Mouse (Mus musculus) layer of hippocampus, postnatal 25 days (tissue): ENCODE results near the gene Cep135. TPM values are rescaled to one million over a fixed set of nuclear protein-coding genes. Genes with fewer than 3 reads are reported as not detected.

ENCODE experiments used
- DNase-seq, 2 experiments: peaks; one replicate each; pipeline ENCODE4 v3.0.0; 2022; ENCODE audit warnings: mixed read lengths in 2 of 2, low spot score in 1 of 2; ENCODE audit errors: extremely low spot score in 1 of 2
- total RNA-seq, 2 experiments: library from RNA; stranded (reverse); gene quantifications; 2 replicates each; pipeline ENCODE4 v1.2.3; 2021

Cep135 gene
- 1 to 10 TPM; 5.3 to 7.6 TPM for total RNA-seq

DNA sequence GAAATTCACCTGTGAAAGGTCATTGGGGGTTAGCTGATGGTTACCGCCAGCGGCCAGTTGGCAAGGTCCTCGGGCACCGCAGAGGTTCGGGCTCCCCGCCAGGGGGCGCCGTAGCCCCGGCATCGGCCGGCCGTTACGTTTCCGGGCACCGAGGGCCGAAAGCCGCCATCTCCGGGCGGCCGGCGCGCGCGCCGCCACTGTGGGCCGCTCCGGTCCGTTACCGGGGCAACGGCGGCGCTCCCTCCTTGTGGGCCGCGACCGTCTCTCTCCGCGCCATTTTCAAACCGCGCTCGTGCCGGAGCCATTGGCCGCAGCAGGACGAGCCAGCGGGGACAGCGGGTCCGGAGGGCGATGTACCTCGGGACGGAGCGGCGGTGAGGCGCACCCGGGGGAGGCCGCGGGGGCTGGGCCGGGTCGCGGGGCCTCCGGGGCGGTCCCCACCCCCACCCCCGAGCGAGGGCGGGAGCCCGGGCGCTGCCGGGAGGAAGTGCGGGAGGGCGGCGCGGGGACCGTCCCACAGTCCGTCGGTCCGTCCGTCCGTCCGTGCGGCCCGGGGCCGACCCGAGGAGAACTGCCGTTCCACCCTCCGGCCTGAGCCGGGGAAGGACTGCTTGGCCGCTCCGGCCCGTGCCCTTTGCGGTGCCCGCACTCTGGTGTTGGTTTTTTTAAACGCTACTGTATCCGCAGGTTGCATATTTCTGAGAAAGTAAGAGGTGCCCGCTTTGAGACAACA, at the start of gene Cep135:
Gene Cep135, plus strand, starts transcription at position 148 of the 733 bp plus-strand sequence.
- DNase-seq = peak; percentile 76 to 80

DNA sequence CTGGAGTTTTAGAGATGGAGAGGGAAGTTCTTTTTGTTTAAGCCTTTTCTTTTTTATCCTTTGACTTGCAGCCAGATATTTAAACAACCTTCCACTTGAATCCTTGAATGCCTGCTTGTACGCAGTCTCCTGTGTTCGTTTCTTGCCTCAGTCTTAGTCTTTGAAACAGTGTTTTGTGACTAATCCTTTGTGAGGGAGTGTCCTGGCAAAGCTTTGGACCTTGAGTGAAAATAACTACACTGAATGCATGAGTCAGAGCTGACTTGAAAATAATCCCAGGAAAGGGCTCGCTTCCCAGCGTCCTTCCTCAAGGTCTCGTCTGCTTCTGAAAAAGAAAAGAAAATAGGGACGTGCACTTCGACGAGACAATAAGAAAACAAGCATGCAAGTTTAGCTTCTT, 48.3 kb upstream of the Cep135 start:
- no peak for DNase-seq

DNA sequence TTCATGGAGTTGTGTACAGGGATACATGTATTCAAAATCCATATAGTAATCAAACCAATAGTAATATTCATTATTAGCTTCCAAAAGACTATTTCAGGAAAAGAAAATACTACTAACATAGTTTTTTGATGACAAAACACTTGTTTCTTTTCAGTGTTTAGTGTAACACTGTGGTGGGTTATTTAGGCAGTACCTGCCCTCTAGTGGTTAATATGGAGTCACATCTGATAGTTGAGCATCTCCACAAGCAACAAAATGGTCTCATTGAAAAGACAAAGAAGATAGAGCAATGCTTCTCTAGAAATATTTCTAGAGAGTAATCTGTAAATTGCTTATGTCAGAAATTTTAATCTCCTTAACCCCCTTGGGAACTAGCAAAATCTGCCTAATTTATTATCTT, 47.7 kb upstream of the Cep135 start:
- DNase-seq = no peak

DNA sequence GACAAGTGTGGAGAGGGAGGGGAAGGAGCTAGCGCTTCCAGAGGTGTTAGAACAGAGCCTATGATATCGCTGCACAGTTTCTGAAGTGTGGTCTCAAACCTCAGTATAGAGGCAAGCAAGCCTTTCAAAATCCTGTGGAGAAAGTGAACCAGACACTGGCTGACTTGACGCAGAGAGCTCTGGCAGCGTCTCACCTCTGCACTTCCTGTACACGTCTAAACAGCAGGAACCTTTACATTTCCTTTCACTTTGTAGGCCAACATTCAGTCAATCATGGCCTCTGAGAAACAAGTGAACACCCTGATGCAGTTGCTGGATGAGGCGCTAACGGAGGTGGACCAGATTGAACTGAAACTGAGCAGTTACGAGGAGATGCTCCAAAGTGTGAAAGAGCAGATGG, 45.3 kb upstream of the Cep135 start:
- DNase-seq = no peak

DNA sequence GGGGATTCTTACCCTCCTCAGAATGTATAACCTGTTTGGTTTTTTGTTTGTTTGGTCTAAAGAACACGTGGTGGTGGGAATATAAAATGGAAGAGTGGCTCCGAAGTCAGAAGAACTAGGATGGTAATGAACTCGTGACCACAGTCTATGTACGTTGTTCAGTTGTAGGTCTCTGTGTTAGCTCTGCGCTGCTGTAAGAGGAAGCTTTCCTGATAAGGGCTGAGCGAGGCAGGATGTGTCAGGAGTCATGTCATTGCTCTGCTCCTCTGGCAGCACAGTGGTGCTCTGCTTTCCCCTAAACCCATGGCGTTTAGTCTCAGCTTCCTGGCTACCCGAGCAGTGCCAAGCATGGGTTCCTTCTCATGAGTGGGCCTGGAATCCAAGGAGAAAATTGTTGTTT, 38.1 kb upstream of the Cep135 start:
- DNase-seq = no peak

DNA sequence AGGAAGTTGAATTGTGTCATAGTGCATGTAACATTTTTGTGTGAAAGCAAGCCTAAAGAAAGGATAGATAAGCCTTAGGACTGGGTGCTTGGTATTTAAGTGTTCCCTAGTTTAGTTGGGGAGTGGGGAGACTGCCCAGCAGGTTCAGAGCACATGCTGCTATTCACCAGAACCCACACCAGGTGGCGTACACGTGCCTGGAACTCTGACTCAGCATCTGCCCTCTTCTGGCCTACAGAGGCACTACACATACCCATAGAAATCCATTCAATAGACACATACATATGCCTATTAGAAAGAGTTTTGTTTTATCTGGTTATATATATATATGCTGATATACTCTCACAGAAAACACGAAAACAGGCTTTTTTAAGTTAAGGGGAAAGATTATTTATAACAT, 23.2 kb upstream of the Cep135 start:
- DNase-seq = peak; percentile 20 to 60

DNA sequence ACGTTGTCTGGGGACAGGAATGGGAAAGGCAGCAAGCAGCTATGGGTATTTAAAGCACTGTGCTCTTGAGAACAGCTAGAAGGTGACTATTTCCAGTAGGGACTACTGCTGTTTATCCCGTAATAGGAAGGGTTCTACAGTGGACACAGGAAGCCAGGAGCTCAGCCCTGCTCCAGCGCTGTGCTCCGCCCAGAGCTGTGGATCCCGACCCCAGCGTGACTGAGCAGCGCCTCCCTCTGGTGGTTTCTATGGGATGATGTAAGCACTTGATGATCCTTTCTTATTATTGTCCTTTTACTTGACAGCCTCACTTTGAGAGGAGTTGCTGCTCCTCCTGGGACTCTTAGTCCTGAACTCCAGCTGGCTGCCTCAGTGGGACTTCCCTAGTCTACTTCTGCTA, 14.2 kb upstream of the Cep135 start:
- no peak for DNase-seq

DNA sequence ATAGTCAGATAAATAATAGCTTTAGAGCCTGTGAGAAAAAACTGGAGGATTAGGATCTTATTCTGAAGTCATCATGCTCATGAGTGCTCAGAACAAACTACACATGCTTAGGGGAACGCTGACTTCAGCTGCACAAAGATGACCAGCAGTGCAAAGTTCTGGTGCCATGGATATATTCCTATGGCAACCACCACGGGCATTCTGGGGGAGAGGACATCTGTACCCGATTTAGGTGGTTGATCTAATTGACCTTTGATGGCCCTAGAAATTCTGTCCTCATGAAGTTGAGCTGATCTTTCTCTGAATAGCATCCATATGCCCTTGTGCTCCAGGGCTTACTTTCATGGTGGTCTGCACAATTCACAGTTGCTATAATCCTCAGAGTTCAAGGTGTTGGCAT, 11.5 kb upstream of the Cep135 start:
- no peak for DNase-seq

DNA sequence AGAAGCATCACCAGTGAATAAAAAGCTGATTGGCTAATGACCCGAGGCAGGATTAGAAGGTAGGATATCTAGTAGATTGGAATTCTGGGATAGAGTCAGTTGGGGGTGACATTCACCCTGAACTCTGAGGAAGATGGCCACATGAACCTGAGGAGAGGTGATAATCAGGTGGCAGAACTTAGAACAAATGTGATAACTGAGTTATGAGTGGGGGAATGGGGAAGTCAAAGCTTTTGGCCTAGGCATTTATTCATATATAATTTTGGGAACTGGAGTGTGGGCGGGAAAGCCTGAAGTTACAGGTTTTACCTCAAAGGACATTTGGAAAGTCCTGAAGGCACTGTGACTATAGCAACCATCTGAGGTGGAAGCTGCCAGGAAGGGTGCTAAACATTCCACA, 3.1 kb upstream of the Cep135 start:
- DNase-seq = no peak

DNA sequence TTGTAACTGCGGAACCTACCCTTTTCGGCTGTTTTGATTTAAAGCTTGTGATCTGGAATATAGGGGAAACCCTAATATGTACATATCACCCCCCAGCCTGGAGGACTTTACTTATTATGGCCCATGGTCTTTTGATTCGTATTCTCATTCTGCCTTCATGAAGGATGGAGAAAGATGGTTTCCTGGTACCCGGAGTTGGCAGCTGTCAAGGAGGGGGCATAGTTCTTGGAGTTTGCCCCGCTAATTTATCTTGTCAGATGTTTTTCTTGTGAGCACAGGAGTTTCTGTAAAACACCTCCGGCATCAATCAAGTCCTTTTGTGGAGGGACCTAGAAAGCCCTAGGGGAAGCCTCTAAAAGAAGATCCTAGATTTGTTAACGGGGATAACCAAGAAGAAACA, 813 bp downstream of the Cep135 start:
- DNase-seq = no peak

DNA sequence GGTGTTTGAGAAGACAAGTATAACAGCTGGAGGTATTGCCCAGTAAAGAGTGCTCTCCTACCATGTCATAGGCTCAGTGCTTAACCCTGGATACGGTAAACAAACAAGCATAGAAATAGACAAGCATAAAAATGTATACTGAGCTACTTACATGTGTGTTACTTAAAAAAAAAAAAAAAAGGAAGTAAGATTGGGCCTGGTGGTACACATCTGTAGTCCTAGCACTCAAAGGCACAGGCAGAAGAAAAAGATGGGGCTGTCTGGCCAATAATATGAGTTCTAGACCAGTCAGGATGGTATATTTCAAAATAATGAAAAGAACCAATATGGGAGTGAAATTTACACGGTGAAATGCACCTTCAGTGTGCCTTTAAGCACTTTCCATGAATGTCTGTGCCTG, 1.5 kb downstream of the Cep135 start:
- DNase-seq = no peak

DNA sequence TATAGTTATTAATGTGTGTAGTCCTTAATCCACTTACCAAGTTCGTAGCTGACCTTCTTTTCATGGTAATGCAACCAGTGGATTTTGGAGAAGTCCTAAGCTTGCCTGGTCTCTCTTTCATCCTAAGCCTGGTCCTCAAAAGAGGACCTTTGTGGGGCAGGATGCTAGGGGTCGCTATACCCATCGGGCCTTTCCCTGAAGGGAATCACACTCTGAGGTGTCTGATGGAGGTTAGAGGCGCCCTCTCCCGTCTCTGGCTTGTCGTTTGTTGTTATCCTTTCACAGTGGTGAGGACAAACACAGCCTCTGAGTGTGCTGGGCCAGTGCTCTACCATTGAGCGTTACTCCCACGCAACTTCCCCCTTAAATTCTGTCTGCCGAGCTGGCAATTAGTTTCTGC, 3.4 kb downstream of the Cep135 start:
- DNase-seq = no peak

DNA sequence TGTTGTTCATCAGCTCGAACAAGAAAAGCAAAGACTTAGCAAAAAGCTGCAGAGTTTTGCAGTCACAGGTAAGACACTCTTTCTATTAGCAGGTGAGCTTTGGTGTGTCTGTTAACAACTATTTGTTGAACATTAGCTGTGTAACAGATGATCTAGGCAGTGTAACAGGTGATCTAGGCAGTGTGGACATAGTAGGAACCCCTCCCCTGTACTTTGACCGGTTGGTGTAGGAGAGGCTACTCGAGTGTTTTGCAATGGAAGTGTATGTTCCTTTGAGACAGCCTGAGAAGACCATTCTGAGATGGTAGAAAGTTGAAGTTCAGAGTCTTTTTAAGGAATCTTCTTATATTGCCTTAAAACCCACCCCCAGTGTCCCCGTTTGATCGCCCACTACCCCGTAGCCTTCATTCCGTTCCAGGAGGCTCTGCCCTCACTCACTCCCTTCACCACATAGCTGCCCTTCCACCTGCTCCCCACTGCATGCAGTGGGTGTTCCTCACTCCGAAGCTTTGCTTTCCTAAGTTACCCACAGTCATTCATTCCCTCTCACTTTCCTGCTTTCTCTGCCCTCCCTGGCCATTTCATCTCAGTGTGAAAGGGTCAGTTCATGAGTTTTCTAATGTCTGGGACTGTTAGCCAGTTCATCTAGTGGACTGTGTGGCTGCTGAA, 21.3 kb downstream of the Cep135 start:
- DNase-seq = no peak

DNA sequence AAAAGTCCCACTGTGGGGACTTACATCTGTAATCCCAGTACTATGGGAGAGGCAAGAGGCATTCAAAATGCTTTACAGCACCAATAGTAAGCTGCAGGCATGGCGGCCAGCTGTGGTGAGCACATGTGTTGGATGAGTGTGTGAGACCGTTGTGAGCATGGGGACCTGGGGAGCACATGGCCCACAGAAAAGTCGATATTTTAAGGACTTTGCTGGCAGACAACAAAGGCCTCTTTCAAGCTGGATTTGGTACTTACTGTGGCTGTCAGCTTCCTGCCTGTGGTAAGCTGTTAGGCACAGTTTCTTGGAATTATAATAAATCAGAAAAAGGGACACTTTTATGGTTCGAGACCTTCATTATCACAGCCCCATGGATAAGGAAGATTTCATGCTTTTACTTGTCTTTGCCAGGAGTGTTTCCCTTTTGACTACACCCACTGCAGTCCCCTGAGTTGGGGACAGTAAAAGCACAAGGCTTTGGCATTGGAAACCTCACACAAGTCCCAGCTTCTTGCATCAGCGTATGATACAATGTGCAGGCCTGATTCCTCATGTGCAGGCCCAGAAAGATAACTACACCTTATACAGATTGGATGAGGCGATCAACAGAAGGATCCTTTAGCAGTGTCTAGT, 24.5 kb downstream of the Cep135 start:
- no peak for DNase-seq

DNA sequence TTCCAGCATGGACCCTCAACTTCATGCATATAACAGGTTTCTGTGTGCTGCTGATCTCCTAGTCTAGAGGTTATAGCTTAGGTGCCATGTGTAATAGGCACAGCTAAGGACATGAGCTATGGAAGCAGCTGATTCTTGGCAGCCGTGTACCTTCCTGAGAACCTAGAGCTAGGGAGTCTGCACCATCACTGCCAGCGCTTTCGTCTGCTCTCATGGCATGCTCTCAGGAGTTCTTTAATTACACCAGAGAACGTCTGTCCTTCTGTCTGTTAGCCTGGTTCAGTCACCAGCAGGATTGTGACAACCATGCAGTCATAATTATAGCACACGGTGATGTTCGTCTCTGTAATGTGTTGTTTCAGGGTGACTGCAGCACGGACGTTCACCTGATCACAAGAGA, 26.8 kb downstream of the Cep135 start:
- DNase-seq = no peak

DNA sequence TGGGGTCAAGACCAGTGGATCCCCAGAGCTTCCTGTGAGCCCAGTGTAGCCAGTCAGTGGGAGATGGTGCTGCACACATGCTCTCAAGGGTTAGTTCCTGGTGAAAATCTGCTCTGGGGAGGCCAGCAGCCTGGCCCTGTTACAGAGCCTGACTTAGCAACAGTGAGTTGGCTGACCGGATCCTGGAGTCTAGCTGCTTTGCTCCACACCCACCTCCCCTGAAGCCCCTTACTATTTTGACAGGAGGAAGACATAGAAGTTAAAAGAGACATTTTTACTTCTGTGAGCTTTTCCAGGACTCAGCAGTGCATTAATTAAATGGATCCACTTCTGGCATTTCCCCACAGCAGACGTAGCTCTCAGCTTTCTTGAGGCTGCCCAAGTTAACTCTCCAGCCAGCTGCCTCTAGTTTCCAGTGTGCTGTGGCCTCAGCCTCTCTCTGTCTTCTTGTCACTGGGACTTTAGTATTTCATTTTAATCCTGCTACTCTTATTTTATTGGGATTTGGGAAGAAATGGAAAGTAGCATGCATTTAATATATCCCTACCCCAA, 27.8 kb downstream of the Cep135 start:
- no peak for DNase-seq

DNA sequence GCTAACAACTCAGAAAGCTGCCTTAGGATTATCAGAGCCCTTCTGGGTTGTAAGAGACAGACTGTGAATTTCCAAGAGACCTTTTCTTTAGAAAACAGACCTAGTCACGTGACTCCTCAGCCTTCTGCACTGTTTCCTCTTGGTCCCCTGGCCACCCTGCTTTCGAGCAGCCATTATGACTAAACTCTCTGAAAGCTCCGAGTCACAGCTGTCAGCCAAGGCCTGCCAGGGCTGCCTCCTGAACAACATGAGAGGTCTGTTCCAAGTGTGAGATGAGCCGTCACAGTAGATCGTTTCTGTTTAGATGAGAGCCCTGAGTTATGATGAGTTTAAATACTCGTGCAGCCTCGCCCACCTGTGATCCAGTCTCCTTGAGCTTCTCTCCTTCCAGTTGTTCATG, 30.3 kb downstream of the Cep135 start:
- DNase-seq = no peak

DNA sequence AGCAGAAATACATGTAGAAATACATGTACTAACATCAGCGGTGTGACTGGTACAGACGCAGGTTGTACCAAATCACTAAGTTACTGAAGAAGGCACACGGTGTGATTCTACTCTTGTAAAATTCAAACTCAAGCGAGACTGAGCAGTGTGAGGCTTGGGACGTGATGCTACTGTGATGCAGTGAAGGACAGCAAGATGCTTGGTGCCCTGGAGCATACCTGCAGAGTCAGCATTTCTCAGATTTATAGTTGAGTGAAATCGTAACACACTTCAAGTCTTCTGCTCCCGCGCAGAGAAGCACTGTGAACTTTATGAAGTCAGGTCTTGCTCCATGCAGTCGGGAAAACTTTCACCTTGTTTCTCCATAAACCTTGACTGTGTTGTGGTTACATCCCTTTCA, 35.3 kb downstream of the Cep135 start:
- DNase-seq = no peak

DNA sequence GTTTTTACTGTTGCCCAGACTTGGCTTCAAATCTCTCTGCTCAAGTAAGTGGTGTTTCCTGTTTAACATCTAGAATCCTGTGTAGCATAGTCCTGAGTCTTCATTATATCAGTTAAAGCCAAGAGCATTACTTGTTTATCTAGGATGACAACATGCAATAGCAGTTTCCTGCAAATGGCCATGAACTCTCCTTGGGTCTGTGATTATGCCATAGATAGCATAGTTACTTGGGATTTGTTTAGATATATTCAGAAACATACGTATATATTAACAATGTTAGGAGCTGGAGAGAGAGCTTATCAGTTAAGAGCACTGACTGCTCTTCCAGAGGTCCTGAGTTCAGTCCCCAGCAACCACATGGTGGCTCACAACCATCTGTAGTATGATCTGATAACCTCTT, 39.3 kb downstream of the Cep135 start:
- no peak for DNase-seq

DNA sequence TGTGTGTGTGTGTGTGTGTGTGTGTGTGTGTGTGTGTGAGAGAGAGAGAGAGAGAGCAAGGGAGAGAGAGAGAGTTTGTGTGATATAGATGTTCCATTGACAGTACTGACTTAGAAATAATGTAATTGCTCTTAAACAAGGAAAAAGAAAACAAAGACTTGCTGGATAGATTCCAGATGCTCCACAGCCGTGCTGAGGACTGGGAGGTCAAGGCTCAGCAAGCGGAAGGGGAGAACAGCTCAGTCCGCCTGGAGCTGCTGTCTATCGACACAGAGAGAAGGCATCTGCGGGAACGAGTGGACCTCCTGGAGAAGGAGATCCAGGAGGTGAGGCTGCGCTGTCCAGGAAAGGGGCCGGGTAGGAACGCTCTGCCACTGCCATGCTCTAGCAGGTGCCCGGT, 45.5 kb downstream of the Cep135 start:
- DNase-seq = no peak

DNA sequence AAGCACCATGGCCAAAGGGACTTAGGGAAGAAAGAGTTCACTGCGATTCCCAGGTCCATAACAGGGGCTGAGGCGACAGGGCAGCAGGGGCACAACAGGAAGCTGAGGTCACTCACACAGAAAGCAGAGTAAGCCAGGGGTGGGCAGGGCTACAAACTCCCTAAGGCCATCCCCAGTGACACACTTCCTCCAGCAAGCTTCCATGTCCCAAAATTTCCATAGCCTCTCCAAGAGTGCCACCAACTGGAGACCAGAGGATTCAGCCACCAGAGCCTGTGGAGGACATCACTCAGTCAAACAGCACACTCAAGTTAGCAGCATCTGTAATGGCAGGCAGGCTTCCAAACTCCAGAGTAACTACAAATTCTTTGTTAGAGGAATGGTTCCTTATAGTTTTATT, 47.1 kb downstream of the Cep135 start:
- no peak for DNase-seq

DNA sequence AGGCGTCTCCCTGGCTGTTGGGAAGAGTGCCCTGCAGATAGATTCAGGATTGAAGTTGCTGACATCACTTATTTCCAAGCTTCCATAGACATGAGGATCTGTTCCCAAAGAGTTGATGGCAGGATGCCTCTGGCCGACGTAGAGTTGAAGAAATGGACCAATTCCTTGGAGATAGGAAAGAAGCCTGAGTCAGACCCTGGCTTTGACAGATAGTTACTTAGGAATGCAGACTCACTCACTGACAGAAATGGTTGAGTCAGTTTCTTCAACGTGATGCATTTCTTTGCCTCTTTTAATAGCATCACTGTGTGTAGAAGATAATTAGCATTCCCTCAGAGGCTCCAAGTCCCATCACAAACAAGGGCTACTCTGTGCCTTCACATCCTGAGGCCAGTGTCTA, 53.6 kb downstream of the Cep135 start:
- DNase-seq = no peak
